Mouse (Mus musculus): ENCODE data around the gene Ccdc169. TPM values are rescaled to one million over a fixed set of nuclear protein-coding genes. Genes with fewer than 3 reads are reported as not detected.
"Not testable (repeated sequence)": the region's sequence is repeated elsewhere in the genome, so short reads cannot be mapped to it uniquely, and the experiment has no call there.

Ccdc169 gene
- polyA plus RNA-seq, 1 experiment from 2014 or later: 0.08 TPM

- Histone ChIP-seq H3K9me3 (no peaks in the 10 kb centered on the region), H3K27me3 (replicated peaks) (no peaks in the 10 kb centered on the region), H3K9ac (no peak overlapping the region), H3K4me3 (no peak overlapping the region), H3K36me3 (replicated peaks) (no peaks in the 10 kb centered on the region), H3K4me2 (no peak overlapping the region), H3K4me1 (peaks cover 3% of the 10 kb centered on the region; the same call in 1 of the 2 replicates), H3K27ac (0 out of 2 replicates have a peak overlapping the region, but pooled peaks have one; percentile 25)
- WGBS: 61% methylated on average over 4 of the region's 4 CpGs
- no peak for ATAC-seq (replicated peaks)
These were observed 26.4 kb downstream of the Ccdc169 start for GRCm38 (mm10) chr3:55163510-55163909.

DNA sequence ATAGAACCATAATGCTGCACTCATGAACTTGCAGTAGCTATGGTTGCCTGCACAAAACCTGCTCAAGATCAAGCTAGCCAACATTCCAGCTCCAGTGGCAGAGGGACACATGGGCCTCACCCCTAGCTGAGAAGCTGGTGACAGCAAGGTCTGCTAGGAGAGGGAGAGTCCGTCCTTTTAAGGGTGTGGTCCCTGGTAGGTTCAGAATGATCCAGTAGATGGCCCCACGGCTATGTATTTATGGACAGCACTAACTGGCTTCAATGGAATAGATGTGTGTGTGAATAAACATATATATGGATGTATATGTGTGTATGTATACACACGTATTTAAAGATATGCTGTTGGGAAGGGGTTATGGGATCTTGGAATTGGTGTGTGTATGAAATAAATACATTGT lies 35.3 kb downstream of the Ccdc169 start:
- Histone ChIP-seq H3K36me3 (replicated peaks) (no peaks in the 10 kb centered on the region), H3K9ac (no peak overlapping the region), H3K27ac (no peak overlapping the region), H3K4me3 (no peak overlapping the region), H3K27me3 (replicated peaks) (no peaks in the 10 kb centered on the region), H3K9me3 (no peaks in the 10 kb centered on the region), H3K4me2 (no peak overlapping the region), H3K4me1 (no peaks in the 10 kb centered on the region)
- WGBS: 85% methylated on average over 3 of the region's 3 CpGs
- no peak for ATAC-seq (replicated peaks)

- no peak overlapping the region for H3K4me2 ChIP-seq
- no peak for ATAC-seq (replicated peaks)
- H3K9me3 ChIP-seq: no peaks in the 10 kb centered on the region
- no peak overlapping the region for H3K27ac ChIP-seq
- H3K9ac ChIP-seq: no peak overlapping the region
- H3K4me1 ChIP-seq: no peaks in the 10 kb centered on the region
- no peaks in the 10 kb centered on the region for H3K27me3 ChIP-seq (replicated peaks)
- no peaks in the 10 kb centered on the region for H3K36me3 ChIP-seq (replicated peaks)
- whole genome bisulfite sequencing: 50% methylated on average over 6 of the region's 6 CpGs
- no peak overlapping the region for H3K4me3 ChIP-seq
These were observed 40.1 kb downstream of the Ccdc169 start for GRCm38 (mm10) chr3:55177271-55177670.

DNA sequence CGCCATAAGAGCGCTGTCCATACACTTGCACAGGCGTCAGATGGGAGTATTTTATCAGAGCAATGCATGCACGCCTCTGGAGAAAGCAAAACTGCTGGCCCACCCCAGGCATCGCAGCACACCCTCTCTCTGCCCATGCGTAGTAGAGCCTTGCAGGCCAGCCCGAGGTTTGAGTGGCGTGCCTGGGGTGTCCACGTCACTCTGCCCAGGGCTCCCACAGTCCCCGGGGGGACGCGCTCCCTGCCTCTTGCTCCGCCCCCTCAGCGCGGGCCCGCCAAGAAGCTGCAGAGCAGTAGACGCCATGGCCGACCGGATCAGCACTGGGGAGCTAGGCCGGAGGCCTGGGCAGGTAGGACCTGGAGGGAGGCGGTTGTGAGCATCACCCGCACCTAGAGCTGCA lies 44.6 kb downstream of the Ccdc169 start, which contains the start of gene Sohlh2:
Gene Sohlh2, plus strand, starts transcription at position 263 of the 400 bp plus-strand sequence.
- no peak within 1 kb of the TSS for H3K27ac ChIP-seq
- no peak within 1 kb of the TSS for H3K9ac ChIP-seq
- WGBS: 92% methylated on average over 22 of the region's 22 CpGs
- no peak within 1 kb of the TSS for H3K4me3 ChIP-seq
- ATAC-seq (replicated peaks): no peak
- H3K4me1 ChIP-seq: no peaks in the 10 kb centered on the region
- no peaks in the 10 kb centered on the region for H3K36me3 ChIP-seq (replicated peaks)
- H3K27me3 ChIP-seq (replicated peaks): no peaks in the 10 kb centered on the region
- no peaks in the 10 kb centered on the region for H3K9me3 ChIP-seq
- no peak within 1 kb of the TSS for H3K4me2 ChIP-seq

- no peak for ATAC-seq (replicated peaks)
- H3K4me2 ChIP-seq: no peak overlapping the region
- WGBS: 93% methylated on average over 4 of the region's 4 CpGs
- no peaks in the 10 kb centered on the region for H3K4me1 ChIP-seq
- no peak overlapping the region for H3K27ac ChIP-seq
- H3K9ac ChIP-seq: no peak overlapping the region
- no peak overlapping the region for H3K4me3 ChIP-seq
- no peaks in the 10 kb centered on the region for H3K9me3 ChIP-seq
- H3K27me3 ChIP-seq (replicated peaks): no peaks in the 10 kb centered on the region
- H3K36me3 ChIP-seq (replicated peaks): no peaks in the 10 kb centered on the region
These were observed 54.5 kb downstream of the Ccdc169 start for GRCm38 (mm10) chr3:55191668-55192067.

- no peak overlapping the region for H3K4me3 ChIP-seq
- no peaks in the 10 kb centered on the region for H3K36me3 ChIP-seq (replicated peaks)
- 74% methylated on average over 2 of the region's 2 CpGs for WGBS
- H3K4me1 ChIP-seq: no peaks in the 10 kb centered on the region
- no peaks in the 10 kb centered on the region for H3K27me3 ChIP-seq (replicated peaks)
- H3K9ac ChIP-seq: no peak overlapping the region
- no peak for ATAC-seq (replicated peaks)
- no peak overlapping the region for H3K27ac ChIP-seq
- H3K4me2 ChIP-seq: no peak overlapping the region
- H3K9me3 ChIP-seq: no peaks in the 10 kb centered on the region
These were observed 56.2 kb downstream of the Ccdc169 start for GRCm38 (mm10) chr3:55193351-55193750.

- Histone ChIP-seq H3K9ac (no peak overlapping the region), H3K36me3 (replicated peaks) (no peaks in the 10 kb centered on the region), H3K4me2 (no peak overlapping the region), H3K9me3 (no peaks in the 10 kb centered on the region), H3K4me1 (no peaks in the 10 kb centered on the region), H3K27me3 (replicated peaks) (no peaks in the 10 kb centered on the region), H3K27ac (no peak overlapping the region), H3K4me3 (no peak overlapping the region)
- ATAC-seq (replicated peaks): no peak
- WGBS: 50% methylated on average over 8 of the region's 8 CpGs
These were observed 57.7 kb downstream of the Ccdc169 start for GRCm38 (mm10) chr3:55194792-55195191.

DNA sequence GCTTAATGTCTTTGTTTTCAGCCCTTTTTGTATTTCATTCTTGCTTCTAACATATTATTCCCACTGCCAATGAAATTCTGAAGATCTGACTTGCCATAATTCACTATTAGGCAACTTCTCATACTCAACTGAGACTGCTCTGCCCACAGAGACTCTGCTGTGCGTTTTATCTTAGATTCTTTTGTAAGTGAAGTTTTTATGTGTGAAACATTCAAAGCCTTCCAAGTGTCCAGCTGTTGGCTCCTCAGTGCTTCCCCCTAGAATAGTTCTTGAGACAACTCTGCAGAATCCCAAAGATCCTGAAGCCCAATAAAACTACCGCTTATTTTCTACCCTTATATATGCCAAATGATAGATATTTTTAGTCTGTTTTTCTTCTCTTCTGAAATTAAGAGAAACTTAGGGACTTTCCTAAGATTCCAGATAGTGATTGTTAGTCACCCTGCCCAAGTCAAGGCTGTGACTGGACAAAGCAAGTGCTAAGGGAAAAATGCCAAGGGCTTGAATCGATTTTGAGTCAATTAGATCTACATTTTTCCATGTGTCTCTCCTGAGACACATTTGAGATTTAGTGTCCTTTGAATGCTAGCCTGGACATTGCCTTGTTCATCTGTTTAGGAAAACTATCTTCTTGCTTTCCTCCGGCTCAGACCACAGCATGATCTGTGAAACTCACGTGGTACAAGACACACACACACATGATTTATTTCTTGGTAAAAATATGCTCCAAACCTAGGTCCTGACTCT lies 58.6 kb downstream of the Ccdc169 start:
- no peaks in the 10 kb centered on the region for H3K36me3 ChIP-seq (replicated peaks)
- H3K9ac ChIP-seq: no peak overlapping the region
- no peaks in the 10 kb centered on the region for H3K27me3 ChIP-seq (replicated peaks)
- no peak for ATAC-seq (replicated peaks)
- WGBS: 85% methylated on average over 5 of the region's 5 CpGs
- H3K4me1 ChIP-seq: no peaks in the 10 kb centered on the region
- no peak overlapping the region for H3K4me2 ChIP-seq
- H3K27ac ChIP-seq: no peak overlapping the region
- H3K9me3 ChIP-seq: no peaks in the 10 kb centered on the region
- no peak overlapping the region for H3K4me3 ChIP-seq

- Histone ChIP-seq H3K27me3 (replicated peaks) (no peaks in the 10 kb centered on the region), H3K9ac (no peak overlapping the region), H3K27ac (no peak overlapping the region), H3K9me3 (no peaks in the 10 kb centered on the region), H3K36me3 (replicated peaks) (no peaks in the 10 kb centered on the region), H3K4me1 (no peaks in the 10 kb centered on the region), H3K4me2 (no peak overlapping the region), H3K4me3 (no peak overlapping the region)
- no peak for ATAC-seq (replicated peaks)
- WGBS: 92% methylated on average over 2 of the region's 2 CpGs
These were observed 59.2 kb downstream of the Ccdc169 start for GRCm38 (mm10) chr3:55196328-55196710.

- not testable (repeated sequence) for H3K27me3 ChIP-seq (replicated peaks); H3K36me3 ChIP-seq (replicated peaks); H3K4me1 ChIP-seq; H3K9ac ChIP-seq; ATAC-seq (replicated peaks); H3K4me2 ChIP-seq; H3K9me3 ChIP-seq; H3K27ac ChIP-seq; H3K4me3 ChIP-seq
- 94% methylated on average over 11 of the region's 11 CpGs for WGBS
These were observed 66.5 kb downstream of the Ccdc169 start for GRCm38 (mm10) chr3:55203621-55204020.

- WGBS: 97% methylated on average over 2 of the region's 2 CpGs
- H3K4me2 ChIP-seq: no peak overlapping the region
- no peak for ATAC-seq (replicated peaks)
- no peaks in the 10 kb centered on the region for H3K36me3 ChIP-seq (replicated peaks)
- no peak overlapping the region for H3K9ac ChIP-seq
- no peaks in the 10 kb centered on the region for H3K9me3 ChIP-seq
- H3K27ac ChIP-seq: no peak overlapping the region
- H3K4me1 ChIP-seq: no peaks in the 10 kb centered on the region
- H3K27me3 ChIP-seq (replicated peaks): no peaks in the 10 kb centered on the region
- H3K4me3 ChIP-seq: no peak overlapping the region
These were observed 69.3 kb downstream of the Ccdc169 start for GRCm38 (mm10) chr3:55206413-55206812.

DNA sequence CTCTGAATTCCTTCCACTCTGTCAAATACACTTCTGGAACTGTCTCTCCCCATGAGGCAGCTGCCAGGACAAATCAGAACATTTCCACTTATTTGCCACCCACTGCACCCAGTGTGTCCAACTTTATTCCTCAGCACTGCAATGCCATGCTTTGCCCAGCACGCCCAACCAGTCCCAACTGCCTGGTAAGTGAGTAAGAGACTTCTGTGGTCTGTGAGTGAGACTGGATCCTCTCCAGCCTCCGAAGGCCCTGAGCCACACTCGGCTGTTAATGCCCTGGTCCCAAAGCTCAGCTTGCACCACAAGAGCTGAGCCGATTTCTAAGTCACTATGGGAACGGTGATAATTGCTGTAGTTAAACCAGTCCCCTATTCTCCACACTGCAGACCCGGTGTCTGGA lies 70.5 kb downstream of the Ccdc169 start:
- Histone ChIP-seq H3K27me3 (replicated peaks) (no peaks in the 10 kb centered on the region), H3K4me3 (no peak overlapping the region), H3K36me3 (replicated peaks) (no peaks in the 10 kb centered on the region), H3K4me2 (no peak overlapping the region), H3K9me3 (no peaks in the 10 kb centered on the region), H3K4me1 (peaks cover 5% of the 10 kb centered on the region; the same call in 1 of the 2 replicates), H3K9ac (no peak overlapping the region), H3K27ac (no peak overlapping the region)
- ATAC-seq (replicated peaks): peak; percentile 33; the same call in 1 of the 2 replicates
- 40% methylated on average over 6 of the region's 6 CpGs for WGBS

- 0 out of 2 replicates have a peak, but pooled peaks have one; percentile 61 for ATAC-seq (replicated peaks)
- Histone ChIP-seq H3K27me3 (replicated peaks) (no peaks in the 10 kb centered on the region), H3K9ac (no peak overlapping the region), H3K4me3 (no peak overlapping the region), H3K27ac (no peak overlapping the region), H3K9me3 (no peaks in the 10 kb centered on the region), H3K4me1 (peaks cover 5% of the 10 kb centered on the region), H3K36me3 (replicated peaks) (no peaks in the 10 kb centered on the region), H3K4me2 (no peak overlapping the region)
- WGBS: 17% methylated on average over 2 of the region's 2 CpGs
These were observed 75.1 kb downstream of the Ccdc169 start for GRCm38 (mm10) chr3:55212254-55212653.
